7 mouse cellular contexts compared by ENCODE assay signal in genomic region chr12:29048596-29048995, GRCm38 (mm10).
A peak's percentile ranks its signal among the peaks of the same experiment; 100 is the strongest.
ATAC-seq lines count a peak whose summit lies in the region.
"Not testable (repeated sequence)": the region's sequence is repeated elsewhere in the genome, so short reads cannot be mapped to it uniquely, and the experiment has no call there.

No protein-coding gene starts in this region.

- not testable (repeated sequence) for ATAC-seq in embryonic facial prominence, embryonic 12.5 days (ENCODE audit: insufficient number of reproducible peaks, insufficient read depth, low FRiP score, low TSS enrichment); forebrain, embryonic 13.5 days; heart, embryonic 14.5 days (ENCODE audit: insufficient number of reproducible peaks, insufficient read depth, low FRiP score, low read depth); hindbrain, embryonic 16.5 days; limb, embryonic 12.5 days (ENCODE audit: insufficient number of reproducible peaks, insufficient read depth, low FRiP score, low TSS enrichment, low read depth)
- peak; percentile 30 for ATAC-seq in midbrain, embryonic 13.5 days
- ATAC-seq in neural tube, embryonic 13.5 days (ENCODE audit: low read depth), result 0 out of 2 replicates have a peak, but pooled peaks have one; percentile 6

- not testable (repeated sequence) for H3K4me3 ChIP-seq in embryonic facial prominence, embryonic 12.5 days; forebrain, embryonic 13.5 days; heart, embryonic 14.5 days (ENCODE audit: control insufficient read depth in 1 of 2, insufficient read depth in 1 of 2, low read depth in 1 of 2, low read length in 2 of 2); hindbrain, embryonic 16.5 days (ENCODE audit: low read length); limb, embryonic 12.5 days (replicated peaks); midbrain, embryonic 13.5 days (replicated peaks); neural tube, embryonic 13.5 days

- H3K4me1 ChIP-seq in embryonic facial prominence, embryonic 12.5 days, result peaks cover 14% of the 10 kb centered on the region
- peaks cover 17% of the 10 kb centered on the region for H3K4me1 ChIP-seq in forebrain, embryonic 13.5 days
- H3K4me1 ChIP-seq in heart, embryonic 14.5 days (ENCODE audit: control insufficient read depth in 2 of 2, insufficient read depth in 2 of 2, low read length in 2 of 2), result peaks cover 17 to 21% of the 10 kb centered on the region in 2 experiments
- H3K4me1 ChIP-seq in hindbrain, embryonic 16.5 days (ENCODE audit: control insufficient read depth, insufficient read depth, low read depth, low read length), result peaks cover 14% of the 10 kb centered on the region
- peaks cover 25% of the 10 kb centered on the region for H3K4me1 ChIP-seq in limb, embryonic 12.5 days (replicated peaks)
- peaks cover 32% of the 10 kb centered on the region for H3K4me1 ChIP-seq in midbrain, embryonic 13.5 days (replicated peaks)
- H3K4me1 ChIP-seq in neural tube, embryonic 13.5 days (replicated peaks), result peaks cover 33% of the 10 kb centered on the region

- H3K9ac ChIP-seq in embryonic facial prominence, embryonic 12.5 days; heart, embryonic 14.5 days (ENCODE audit: low read length); hindbrain, embryonic 16.5 days (ENCODE audit: low read depth, low read length); limb, embryonic 12.5 days (replicated peaks): not testable (repeated sequence)
- peak overlapping the region; percentile 8; the same call in 1 of the 2 replicates for H3K9ac ChIP-seq in forebrain, embryonic 13.5 days
- H3K9ac ChIP-seq in midbrain, embryonic 13.5 days (replicated peaks), result peak overlapping the region; percentile 36; the same call in 1 of the 2 replicates
- peak overlapping the region; percentile 43; the same call in 1 of the 2 replicates for H3K9ac ChIP-seq in neural tube, embryonic 13.5 days

- 30% methylated on average over 4 of the region's 4 CpGs for WGBS in embryonic facial prominence, embryonic 12.5 days
- WGBS in forebrain, embryonic 13.5 days, result 57% methylated on average over 4 of the region's 4 CpGs
- WGBS in heart, embryonic 14.5 days, result 64% methylated on average over 2 of the region's 4 CpGs
- 49% methylated on average over 2 of the region's 4 CpGs for WGBS in hindbrain, embryonic 16.5 days
- 29% methylated on average over 4 of the region's 4 CpGs for WGBS in limb, embryonic 12.5 days
- WGBS in midbrain, embryonic 13.5 days, result 47% methylated on average over 4 of the region's 4 CpGs
- 18% methylated on average over 4 of the region's 4 CpGs for WGBS in neural tube, embryonic 13.5 days

- H3K27ac ChIP-seq in embryonic facial prominence, embryonic 12.5 days, result peak overlapping the region; percentile 82
- peak overlapping the region; percentile 80 for H3K27ac ChIP-seq in forebrain, embryonic 13.5 days
- H3K27ac ChIP-seq in heart, embryonic 14.5 days (replicated peaks in 1 of 2; ENCODE audit: control insufficient read depth in 1 of 2, insufficient read depth in 1 of 2, low read depth in 2 of 2, low read length in 2 of 2), result not testable (repeated sequence)
- peak overlapping the region; percentile 72 for H3K27ac ChIP-seq in hindbrain, embryonic 16.5 days (ENCODE audit: low read depth, low read length)
- H3K27ac ChIP-seq in limb, embryonic 12.5 days, result peak overlapping the region; percentile 63
- peak overlapping the region; percentile 85 for H3K27ac ChIP-seq in midbrain, embryonic 13.5 days
- peak overlapping the region; percentile 87 for H3K27ac ChIP-seq in neural tube, embryonic 13.5 days (replicated peaks)

- H3K9me3 ChIP-seq in embryonic facial prominence, embryonic 12.5 days; forebrain, embryonic 13.5 days (replicated peaks); heart, embryonic 14.5 days (ENCODE audit: control insufficient read depth, low read length); hindbrain, embryonic 16.5 days (ENCODE audit: control insufficient read depth, low read length); limb, embryonic 12.5 days; midbrain, embryonic 13.5 days; neural tube, embryonic 13.5 days: not testable (repeated sequence)

- not testable (repeated sequence) for H3K4me2 ChIP-seq in embryonic facial prominence, embryonic 12.5 days (replicated peaks); forebrain, embryonic 13.5 days; hindbrain, embryonic 16.5 days (ENCODE audit: low read length); limb, embryonic 12.5 days; midbrain, embryonic 13.5 days (replicated peaks); neural tube, embryonic 13.5 days
- peak overlapping the region; percentile 18; the same call in 1 of the 2 replicates for H3K4me2 ChIP-seq in heart, embryonic 14.5 days (ENCODE audit: low read length)

- H3K36me3 ChIP-seq in embryonic facial prominence, embryonic 12.5 days; forebrain, embryonic 13.5 days (ENCODE audit: poor library complexity, severe bottlenecking); heart, embryonic 14.5 days (ENCODE audit: control insufficient read depth, insufficient read depth, low read length); hindbrain, embryonic 16.5 days (ENCODE audit: control insufficient read depth, insufficient read depth, low read length); limb, embryonic 12.5 days; midbrain, embryonic 13.5 days; neural tube, embryonic 13.5 days: not testable (repeated sequence)

- not testable (repeated sequence) for H3K27me3 ChIP-seq in embryonic facial prominence, embryonic 12.5 days; forebrain, embryonic 13.5 days; heart, embryonic 14.5 days (ENCODE audit: control insufficient read depth, insufficient read depth, low read length); hindbrain, embryonic 16.5 days (replicated peaks; ENCODE audit: control insufficient read depth, insufficient read depth, low read length); limb, embryonic 12.5 days; midbrain, embryonic 13.5 days; neural tube, embryonic 13.5 days
